Mouse (Mus musculus) liver, adult 2 months (tissue): Measurements from ENCODE around the gene Il20.

Experiments used
- CTCF ChIP-seq: fragments of 200-500 bp; IDR thresholded peaks from 2 replicates; pipeline ENCODE4 v1.5.1; 2011; ENCODE audit warnings: low read depth, low read length, control low read depth
- POLR2A ChIP-seq: fragments of 200-500 bp; IDR thresholded peaks from 2 replicates; pipeline ENCODE4 v1.6.1; 2011; ENCODE audit warnings: low read length, control low read depth; ENCODE audit not compliant: insufficient read depth; ENCODE audit errors: extremely low read depth

- TF ChIP-seq CTCF (no peak), POLR2A (no peak)
Observed at GRCm38 (mm10) chr1:130864741-130865140, 46.5 kb downstream of the Il20 start.
